Mouse (Mus musculus) layer of hippocampus, adult 9-11 months (tissue): ENCODE results near the gene Togaram2.
"Not testable (repeated sequence)": the region's sequence is repeated elsewhere in the genome, so short reads cannot be mapped to it uniquely, and the experiment has no call there.

Source experiments
- DNase-seq: peaks from one replicate; pipeline ENCODE4 v3.0.0; 2022

The Togaram2 gene

DNA sequence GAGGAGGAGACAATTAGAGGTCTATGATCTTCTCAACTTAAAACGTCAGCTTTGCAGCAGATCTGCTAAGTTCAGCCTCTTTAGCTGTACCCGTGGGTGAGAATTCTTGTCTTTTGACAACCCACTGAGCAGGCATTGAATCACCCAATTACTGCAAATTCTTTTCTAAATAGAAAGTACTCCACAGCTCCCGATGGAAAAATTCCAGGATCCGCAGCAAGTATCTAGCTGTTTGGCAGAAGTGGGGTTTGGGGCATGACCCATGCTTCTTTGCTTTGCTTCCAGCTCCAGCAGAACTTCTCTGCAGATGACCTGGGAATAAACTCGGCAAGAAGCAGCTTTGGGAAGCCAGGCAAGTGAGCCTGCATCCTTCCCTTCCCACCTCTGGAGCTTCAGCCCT lies 69.9 kb downstream of the Togaram2 start:
- peak; percentile 37 for DNase-seq

DNA sequence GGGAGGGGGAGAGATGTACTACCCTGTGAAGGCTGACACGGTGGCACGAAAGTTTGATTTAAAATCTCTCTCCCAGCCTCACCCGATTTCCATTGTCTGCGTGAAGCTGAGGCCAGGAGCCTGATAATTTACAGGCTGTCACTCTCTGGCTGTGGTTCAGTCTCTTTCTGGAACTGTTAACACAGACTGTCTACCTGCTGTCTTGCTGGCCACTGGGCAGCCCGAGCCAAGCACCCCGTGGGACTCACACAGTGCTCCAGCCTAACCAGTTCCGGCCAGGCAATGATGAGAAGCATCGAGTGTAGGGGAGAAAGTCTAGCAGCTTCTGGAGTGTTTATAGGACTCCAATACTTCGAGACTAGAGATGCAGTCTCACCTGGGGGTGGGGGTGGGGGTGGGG lies 73.1 kb downstream of the Togaram2 start:
- no peak for DNase-seq

DNA sequence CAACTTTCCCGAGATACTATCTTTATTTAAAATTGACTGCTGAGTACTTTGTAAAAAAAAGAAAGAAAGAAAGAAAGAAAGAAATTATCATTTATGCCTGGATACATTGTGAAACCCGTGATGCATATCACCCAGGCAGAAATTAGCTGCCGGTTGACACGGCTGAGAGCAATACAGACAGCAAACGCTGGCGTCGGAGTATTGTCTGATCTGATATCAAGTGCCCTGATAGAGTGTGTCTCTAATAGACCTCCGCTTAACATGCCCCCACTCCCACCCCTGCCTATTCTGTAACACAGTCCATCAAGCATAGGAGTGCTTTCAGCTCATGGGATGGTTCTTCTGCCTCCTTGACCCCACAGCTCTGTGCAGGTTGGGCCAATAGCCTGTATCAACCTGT lies 74.5 kb downstream of the Togaram2 start:
- no peak for DNase-seq

DNA sequence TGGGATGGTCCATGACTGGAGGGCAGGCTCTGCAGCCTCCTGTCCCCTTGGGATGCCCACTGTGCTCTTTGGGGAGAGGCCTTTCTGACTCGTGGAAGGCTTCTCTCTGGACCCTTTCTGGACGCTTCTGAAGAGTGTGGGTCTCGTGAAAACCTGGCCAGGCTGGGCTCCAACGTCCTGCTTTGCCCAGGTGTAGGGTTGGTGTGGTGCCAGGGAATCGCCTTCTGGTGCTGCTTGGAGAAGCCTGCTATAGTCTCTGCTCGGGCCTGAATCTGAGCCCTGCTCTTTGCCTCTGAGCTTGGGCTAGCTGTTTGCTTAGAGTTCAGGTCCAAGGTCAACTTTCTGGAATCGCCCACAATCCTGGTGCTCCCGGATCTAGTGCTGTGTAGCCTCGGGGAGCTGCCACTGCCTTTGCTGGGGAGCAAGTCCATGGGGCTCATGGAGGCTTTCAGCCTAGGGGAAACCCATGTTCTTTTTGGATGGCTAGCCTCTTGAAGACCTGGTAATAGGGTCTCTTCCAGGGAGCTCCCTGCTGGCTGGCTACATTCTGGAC lies 76.6 kb downstream of the Togaram2 start:
- DNase-seq = no peak

DNA sequence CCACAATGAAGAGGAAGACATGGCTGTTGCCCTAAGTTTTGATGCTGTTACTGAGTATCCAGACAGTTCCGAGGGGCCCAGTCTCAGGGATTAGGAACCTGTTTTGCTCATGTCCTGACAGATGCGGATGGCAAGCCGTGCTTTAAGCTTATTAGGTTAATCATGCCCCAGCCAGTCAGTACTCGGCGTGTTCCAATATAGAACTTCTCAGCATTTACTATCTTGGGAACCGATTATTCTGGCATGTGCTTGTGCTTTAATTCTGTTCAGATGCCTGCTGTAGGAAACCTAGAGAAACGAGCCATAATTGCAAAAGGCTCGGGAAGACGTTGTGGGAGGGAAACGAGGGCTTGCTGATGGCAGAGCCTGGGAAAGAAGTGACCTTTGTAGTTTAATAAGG lies 79.8 kb downstream of the Togaram2 start, which contains the start of gene Pcare:
Gene Pcare (minus strand): TSS at position 64 of the 400 bp plus-strand sequence.
- DNase-seq = no peak

DNA sequence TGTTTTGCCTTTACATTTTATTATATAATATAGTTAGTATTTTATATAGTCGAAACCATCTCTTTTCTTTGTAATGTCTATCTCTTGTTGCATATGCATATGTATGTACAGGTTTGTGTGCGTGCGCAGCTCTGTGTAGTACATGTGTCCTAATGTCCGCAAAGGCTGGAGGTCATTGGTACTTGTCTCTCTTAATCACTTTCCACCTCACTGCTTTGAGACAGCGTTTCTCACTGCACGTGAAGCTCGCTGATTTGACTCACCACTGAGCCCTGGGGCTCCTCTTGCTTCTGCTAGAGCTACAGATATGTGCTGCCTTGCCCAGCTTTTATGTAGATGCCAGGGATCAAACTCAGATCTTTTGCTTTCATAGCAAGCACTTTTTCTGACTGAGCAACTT lies 87.5 kb downstream of the Togaram2 start:
- DNase-seq = no peak

DNA sequence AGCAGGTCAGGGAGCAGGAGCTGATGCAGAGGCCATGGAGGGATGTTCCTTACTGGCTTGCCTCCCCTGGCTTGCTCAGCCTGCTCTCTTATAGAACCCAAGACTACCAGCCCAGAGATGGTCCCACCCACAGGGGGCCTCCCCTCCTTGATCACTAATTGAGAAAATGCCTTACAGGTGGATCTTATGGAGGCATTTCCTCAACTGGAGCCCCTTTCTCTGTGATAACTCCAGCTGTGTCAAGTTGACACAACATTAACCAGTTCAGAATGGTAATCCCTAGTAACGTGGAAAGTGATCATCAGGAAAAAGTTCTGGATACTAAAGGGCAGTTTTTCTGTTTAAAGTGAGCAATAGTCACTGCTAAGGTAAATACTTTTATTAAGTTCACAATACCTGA lies 95.1 kb downstream of the Togaram2 start, which contains the start of gene Clip4:
Gene Clip4 (plus strand): TSS at position 301 of the 400 bp plus-strand sequence.
- not testable (repeated sequence) for DNase-seq

DNA sequence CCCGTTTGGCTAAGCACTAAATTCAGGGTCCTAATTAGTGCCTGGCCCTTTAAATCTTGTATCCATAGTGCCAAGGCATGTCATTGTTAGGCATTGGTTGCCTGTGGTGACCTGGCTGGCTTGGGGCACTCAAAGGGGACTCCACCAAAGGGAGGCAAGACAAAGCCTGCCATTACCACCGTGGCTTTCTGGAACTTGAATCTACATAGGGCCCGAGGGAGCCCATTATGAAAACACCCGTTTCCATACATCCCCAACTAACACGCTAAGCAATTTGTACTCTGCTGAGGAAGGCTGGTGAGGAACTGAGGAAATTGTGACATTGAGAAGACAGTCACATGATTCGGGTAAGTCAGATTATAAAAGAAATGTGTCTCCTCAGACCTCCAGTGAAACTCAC lies 96.5 kb downstream of the Togaram2 start:
- DNase-seq = no peak

DNA sequence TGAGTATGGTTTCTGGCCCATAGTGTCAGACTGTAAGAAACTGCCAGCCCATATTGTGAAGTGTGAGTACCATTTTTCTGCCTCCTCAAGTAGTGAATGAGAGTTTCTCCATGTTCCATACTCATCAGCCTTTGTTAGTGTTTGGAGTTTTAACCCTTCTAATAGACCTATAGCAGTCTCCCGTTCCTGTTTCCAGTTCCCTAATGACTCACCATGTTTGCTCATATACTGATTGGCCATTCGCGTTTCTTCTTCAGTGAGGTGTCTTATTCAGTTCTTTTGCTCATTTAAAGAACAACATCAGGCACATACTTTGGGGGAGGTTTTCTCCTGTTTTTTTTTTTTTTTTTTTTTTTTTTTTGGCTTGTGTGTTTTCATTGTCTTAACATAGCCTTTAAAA lies 97.6 kb downstream of the Togaram2 start:
- no peak for DNase-seq

DNA sequence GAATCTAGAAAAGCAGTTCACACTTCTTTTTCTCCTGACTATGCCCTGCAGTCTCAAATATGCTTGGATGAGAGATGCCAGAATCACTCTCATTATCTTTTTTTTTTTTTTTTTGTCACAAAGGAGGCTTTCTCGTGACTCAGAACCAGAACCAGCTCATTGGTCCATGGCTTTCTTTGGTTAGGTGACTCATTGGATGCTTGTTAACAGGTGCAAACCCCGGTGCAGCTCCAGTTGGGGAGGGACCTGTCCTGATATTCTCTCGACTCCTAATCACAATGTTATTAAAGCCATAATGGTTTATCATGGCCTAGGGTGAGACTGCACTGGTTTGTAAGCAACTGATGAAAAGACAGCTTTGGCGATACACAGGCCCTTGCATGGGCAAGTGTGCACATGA lies 101.1 kb downstream of the Togaram2 start:
- no peak for DNase-seq

DNA sequence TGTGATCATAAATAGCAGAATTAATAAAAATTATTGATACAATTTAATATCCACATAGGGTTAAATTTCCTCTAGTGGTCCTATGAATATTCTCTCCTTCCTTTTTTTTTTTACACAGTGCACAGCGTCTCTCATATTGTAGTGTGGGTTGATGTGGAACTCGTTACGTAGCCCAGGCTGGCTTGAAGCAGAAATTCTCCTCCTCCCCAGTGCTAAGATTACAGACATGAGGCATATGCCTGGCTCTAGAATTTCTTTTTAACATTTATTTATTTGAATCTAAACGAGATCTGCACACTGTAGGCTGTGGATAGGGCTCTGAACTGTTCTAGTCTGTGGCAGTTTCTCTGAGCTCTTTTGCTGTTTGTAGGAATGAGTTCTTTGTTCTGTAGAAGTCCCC lies 102.2 kb downstream of the Togaram2 start:
- DNase-seq = peak; percentile 12

DNA sequence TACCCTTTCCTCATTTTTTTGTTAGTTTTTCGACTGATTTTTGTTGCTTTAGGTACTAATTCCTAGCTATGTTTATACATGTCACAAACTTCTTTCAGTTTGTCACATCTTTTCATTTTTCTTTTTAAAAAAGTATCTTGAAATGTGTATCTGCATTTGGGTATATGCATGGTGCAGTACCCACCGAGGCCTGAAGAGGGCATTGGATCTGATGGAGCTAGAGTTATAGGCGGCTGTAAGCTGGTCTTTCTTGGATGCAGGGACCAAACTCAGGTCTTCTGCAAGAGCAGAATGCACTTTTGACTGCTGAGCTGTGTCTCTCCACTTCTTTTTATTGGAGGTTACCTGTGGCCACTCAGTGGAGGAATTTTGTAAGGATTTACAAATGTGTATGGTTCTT lies 105.6 kb downstream of the Togaram2 start:
- no peak for DNase-seq
